In the genomic region with DNA sequence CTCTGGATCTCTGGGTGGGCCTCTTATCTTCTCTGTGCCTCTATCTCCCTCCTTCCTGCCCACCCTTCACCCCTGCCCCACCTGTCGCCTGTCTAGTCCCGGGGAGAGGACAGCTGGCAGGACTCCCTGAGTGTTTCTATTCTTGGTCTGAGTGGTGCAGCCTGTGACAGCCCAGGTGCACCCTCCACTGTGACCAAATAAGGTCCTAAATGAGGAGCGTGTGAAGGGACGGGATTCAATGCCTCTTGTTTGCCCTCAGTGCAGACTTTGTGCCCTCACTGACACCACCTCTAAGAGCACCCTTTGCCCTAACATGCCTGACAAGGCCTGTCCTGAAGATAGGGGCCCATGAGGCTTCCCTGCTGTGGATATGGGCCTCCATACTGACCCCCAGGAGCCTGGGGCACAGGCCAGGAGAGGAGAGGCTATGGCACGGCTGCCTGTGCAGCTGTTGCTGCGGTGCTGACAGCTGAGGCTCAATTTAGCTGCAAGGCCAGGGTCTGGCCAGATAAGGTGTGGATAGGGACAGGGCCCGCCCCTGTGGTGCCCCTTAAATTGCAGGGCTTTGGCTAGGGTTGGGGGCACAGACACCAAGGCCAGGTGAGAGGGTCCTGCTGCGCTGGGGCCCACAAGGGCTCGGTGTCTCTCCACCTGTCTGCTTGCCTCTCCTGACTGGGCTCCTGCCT, we compare ENCODE assay signal across 8 mouse cellular contexts. TPM values are rescaled to one million over a fixed set of nuclear protein-coding genes. Genes with fewer than 3 reads are reported as not detected.
A peak's percentile ranks its signal among the peaks of the same experiment; 100 is the strongest.
DNase-seq lines count a peak whose midpoint lies in the region; ATAC-seq and TF ChIP-seq lines count a peak whose summit lies in the region.

No protein-coding gene starts in this region.

- no peak for TF ChIP-seq CTCF in intestine, postnatal 0 days (IDR thresholded peaks at IDR 0.05; ENCODE audit: low read depth)

- no peaks in the 10 kb centered on the region for H3K79me2 ChIP-seq in myocyte (ENCODE audit: control insufficient read depth, insufficient read depth)

- no peak overlapping the region; the same call in 1 of the 2 replicates for H3K4me2 ChIP-seq in intestine, postnatal 0 days (replicated peaks; ENCODE audit: low read depth)
- peak overlapping the region; percentile 66 for H3K4me2 ChIP-seq in myocyte (ENCODE audit: low read depth)
- H3K4me2 ChIP-seq in kidney, embryonic 16.5 days (replicated peaks; ENCODE audit: low read depth, low read length): no peak overlapping the region

- peaks cover 7% of the 10 kb centered on the region; the same call in 1 of the 2 replicates for H3K27me3 ChIP-seq in intestine, postnatal 0 days (replicated peaks; ENCODE audit: control insufficient read depth, insufficient read depth, low read length)
- no peaks in the 10 kb centered on the region for H3K27me3 ChIP-seq in myocyte (ENCODE audit: control insufficient read depth, insufficient read depth, insufficient read length)
- peaks cover 22% of the 10 kb centered on the region for H3K27me3 ChIP-seq in kidney, embryonic 16.5 days (ENCODE audit: insufficient read depth, low read length)

- peak overlapping the region; percentile 29 for H3ac ChIP-seq in myocyte (ENCODE audit: control insufficient read depth, insufficient read length)

- TF ChIP-seq POLR2A in myocyte (IDR thresholded peaks at IDR 0.05; ENCODE audit: insufficient read length, low read depth): peak; percentile 76

- ATAC-seq in intestine, postnatal 0 days: peak; percentile 46
- no peak for ATAC-seq in kidney, embryonic 16.5 days (ENCODE audit: low FRiP score, low TSS enrichment)

- H3K36me3 ChIP-seq in intestine, postnatal 0 days (ENCODE audit: control insufficient read depth, insufficient read depth): no peaks in the 10 kb centered on the region; the same call in 1 of the 2 replicates
- no peaks in the 10 kb centered on the region for H3K36me3 ChIP-seq in myocyte (ENCODE audit: control insufficient read depth, insufficient read depth)
- H3K36me3 ChIP-seq in kidney, embryonic 16.5 days (ENCODE audit: insufficient read depth, low read length): no peaks in the 10 kb centered on the region

- 28% methylated on average over 9 of the region's 9 CpGs for WGBS in intestine, postnatal 0 days
- WGBS in kidney, embryonic 16.5 days: 46% methylated on average over 9 of the region's 9 CpGs

- H3K4me1 ChIP-seq in intestine, postnatal 0 days (replicated peaks; ENCODE audit: control insufficient read depth, insufficient read depth, low read length): peaks cover 12% of the 10 kb centered on the region; the same call in 1 of the 2 replicates
- peaks cover 12% of the 10 kb centered on the region for H3K4me1 ChIP-seq in kidney, embryonic 16.5 days (ENCODE audit: insufficient read depth, low read length)

- H3K9ac ChIP-seq in intestine, postnatal 0 days (ENCODE audit: low read depth, low read length): no peak overlapping the region
- H3K9ac ChIP-seq in kidney, embryonic 16.5 days (replicated peaks; ENCODE audit: low read length): no peak overlapping the region

- no peaks in the 10 kb centered on the region for H3K9me3 ChIP-seq in intestine, postnatal 0 days (ENCODE audit: control insufficient read depth)
- no peaks in the 10 kb centered on the region for H3K9me3 ChIP-seq in kidney, embryonic 16.5 days (ENCODE audit: low read length)

- no peak overlapping the region for H3K4me3 ChIP-seq in intestine, postnatal 0 days (ENCODE audit: low read depth, low read length)
- H3K4me3 ChIP-seq in myocyte: peak overlapping the region; percentile 31
- no peak overlapping the region for H3K4me3 ChIP-seq in kidney, embryonic 16.5 days (ENCODE audit: low read length)

- DNase-seq in right cerebral cortex, adult 18-20 months: peak; percentile 5
- no peak for DNase-seq in right cerebral cortex, adult 2 months (ENCODE audit: low spot score in 2 of 2)
- DNase-seq in heart, adult 11 months: peak; percentile 99
- no peak for DNase-seq in adrenal gland, adult 2 months
- DNase-seq in embryo, embryonic 10.5 days (ENCODE audit: low spot score): no peak

- no peak overlapping the region for H3K27ac ChIP-seq in intestine, postnatal 0 days (ENCODE audit: low read depth, low read length)
- no peak overlapping the region for H3K27ac ChIP-seq in kidney, embryonic 16.5 days (ENCODE audit: low read length)

TF ChIP-seq in myocyte, 11 proteins besides CTCF, POLR2A, EP300 and RAD21:
- TF ChIP-seq TCF3 (IDR thresholded peaks at IDR 0.05; ENCODE audit: insufficient read length, low read depth): peak; percentile 85
- no peak for TF ChIP-seq CEBPB (IDR thresholded peaks at IDR 0.05; ENCODE audit: insufficient read depth, poor library complexity, severe bottlenecking)
- TF ChIP-seq E2F4 (IDR thresholded peaks at IDR 0.05; ENCODE audit: insufficient read depth): no peak
- no peak for TF ChIP-seq REST (IDR thresholded peaks at IDR 0.05; ENCODE audit: insufficient read depth, insufficient read length)
- no peak for TF ChIP-seq USF1 (IDR thresholded peaks at IDR 0.05; ENCODE audit: low read depth)
- TF ChIP-seq MYOD1 (IDR thresholded peaks at IDR 0.05; ENCODE audit: control insufficient read depth in 1 of 3, insufficient read length in 2 of 3, low read depth in 2 of 3): peak; percentile 86 to 97 (median 93)
- peak; percentile 94 for TF ChIP-seq SRF (IDR thresholded peaks at IDR 0.05; ENCODE audit: control insufficient read depth, insufficient read length, low read depth)
- TF ChIP-seq TCF12 (IDR thresholded peaks at IDR 0.05; ENCODE audit: insufficient read depth, poor library complexity, severe bottlenecking): peak; percentile 94
- TF ChIP-seq POLR2AphosphoS2 (IDR thresholded peaks at IDR 0.05; ENCODE audit: insufficient read length, low read depth): peak; percentile 93
- TF ChIP-seq MYOG (IDR thresholded peaks at IDR 0.05; ENCODE audit: control insufficient read depth in 1 of 3, insufficient read depth in 1 of 3, insufficient read length in 2 of 3, low read depth in 2 of 3): peak; percentile 93 to 95 (median 95)
- TF ChIP-seq MAX (IDR thresholded peaks at IDR 0.05; ENCODE audit: low read depth): no peak

RNA-seq across cellular contexts. Expression of gene Josd2, which starts 5.3 kb away (rescaled TPM):
- 28.6 and 30.3 TPM in 2 replicates for polyA plus RNA-seq in intestine, postnatal 0 days (2015; fragmentation: Nextera tagmentation; extraction: Ambion mirVana)
- 233 TPM for polyA plus RNA-seq in myocyte (2012; fragmentation: generic; extraction: Trizol)
- total RNA-seq in adrenal gland, adult 2 months (2021): 10 to 100 TPM; 51.2 to 61.7 TPM
- 171 and 179 TPM in 2 replicates for polyA plus RNA-seq in adrenal gland, adult 2 months (2012; rRNA removed)
- polyA plus RNA-seq in kidney, embryonic 16.5 days (2015; fragmentation: Nextera tagmentation; extraction: Ambion mirVana): 88.1 and 89.5 TPM in 2 replicates

RNA-seq across cellular contexts. Expression of gene Aspdh, which starts 7.9 kb away (rescaled TPM):
- 1.5 and 1.7 TPM in 2 replicates for polyA plus RNA-seq in intestine, postnatal 0 days (2015; fragmentation: Nextera tagmentation; extraction: Ambion mirVana)
- not detected for polyA plus RNA-seq in myocyte (2012; fragmentation: generic; extraction: Trizol)
- under 1 TPM in 1 of 2 experiments, not detected in 1; 0.75 TPM for total RNA-seq in adrenal gland, adult 2 months (2021)
- polyA plus RNA-seq in adrenal gland, adult 2 months (2012; rRNA removed): 0.91 and 2.4 TPM in 2 replicates
- 6.9 and 7.7 TPM in 2 replicates for polyA plus RNA-seq in kidney, embryonic 16.5 days (2015; fragmentation: Nextera tagmentation; extraction: Ambion mirVana)

RNA-seq across cellular contexts. Expression of gene Emc10, which starts 23.2 kb away (rescaled TPM):
- 68.6 and 74.8 TPM in 2 replicates for polyA plus RNA-seq in intestine, postnatal 0 days (2015; fragmentation: Nextera tagmentation; extraction: Ambion mirVana)
- polyA plus RNA-seq in myocyte (2012; fragmentation: generic; extraction: Trizol): 98.2 TPM
- total RNA-seq in adrenal gland, adult 2 months (2021): 100 to 1,000 TPM in 1 of 2 experiments, 10 to 100 TPM in 1; 77.9 to 101 TPM
- 516 and 555 TPM in 2 replicates for polyA plus RNA-seq in adrenal gland, adult 2 months (2012; rRNA removed)
- polyA plus RNA-seq in kidney, embryonic 16.5 days (2015; fragmentation: Nextera tagmentation; extraction: Ambion mirVana): 117 and 127 TPM in 2 replicates

RNA-seq across cellular contexts. Expression of gene Fam71e1, which starts 23.3 kb away (rescaled TPM):
- 4.4 and 5.2 TPM in 2 replicates for polyA plus RNA-seq in intestine, postnatal 0 days (2015; fragmentation: Nextera tagmentation; extraction: Ambion mirVana)
- 1.7 TPM for polyA plus RNA-seq in myocyte (2012; fragmentation: generic; extraction: Trizol)
- 1 to 10 TPM; 8.3 to 9.1 TPM for total RNA-seq in adrenal gland, adult 2 months (2021)
- polyA plus RNA-seq in adrenal gland, adult 2 months (2012; rRNA removed): 28.6 and 30.9 TPM in 2 replicates
- 15.4 and 17.8 TPM in 2 replicates for polyA plus RNA-seq in kidney, embryonic 16.5 days (2015; fragmentation: Nextera tagmentation; extraction: Ambion mirVana)

RNA-seq across cellular contexts. Expression of gene Lrrc4b, which starts 44.3 kb away (rescaled TPM):
- 0.35 and 0.54 TPM in 2 replicates for polyA plus RNA-seq in intestine, postnatal 0 days (2015; fragmentation: Nextera tagmentation; extraction: Ambion mirVana)
- not detected for polyA plus RNA-seq in myocyte (2012; fragmentation: generic; extraction: Trizol)
- 1 to 10 TPM; 5.1 to 8.5 TPM for total RNA-seq in adrenal gland, adult 2 months (2021)
- 10.3 and 16.3 TPM in 2 replicates for polyA plus RNA-seq in adrenal gland, adult 2 months (2012; rRNA removed)
- 0.25 and 0.32 TPM in 2 replicates for polyA plus RNA-seq in kidney, embryonic 16.5 days (2015; fragmentation: Nextera tagmentation; extraction: Ambion mirVana)

Comparison
In these comparisons a context has a peak if more than half of its experiments do, and no peak if none do; other contexts are left out.
1. DNase-seq: peak in right cerebral cortex, adult 18-20 months (single experiment) and heart, adult 11 months (single experiment); none in right cerebral cortex, adult 2 months (0 of 2), adrenal gland, adult 2 months (single experiment) and embryo, embryonic 10.5 days (single experiment).